Mouse (Mus musculus) intestine, embryonic 14.5 days (tissue): ENCODE results near the gene Gm20696. TPM values are rescaled to one million over a fixed set of nuclear protein-coding genes. Genes with fewer than 3 reads are reported as not detected.

Experiments used
- ATAC-seq: fragments of 200-750 bp; cut with Nextera tagmentation; replicated peaks from 2 replicates; pipeline ENCODE4 v1.8.0; 2017; ENCODE audit warnings: low read depth, moderate number of reproducible peaks, moderate TSS enrichment, moderate library complexity; ENCODE audit not compliant: low FRiP score, low TSS enrichment
- DNase-seq: peaks from one replicate; pipeline ENCODE4 v3.0.0-alpha.2; 2018; ENCODE audit warnings: low spot score
- H3K27ac ChIP-seq: fragments of 300-500 bp; sonication (generic); 2 replicates; pipeline ENCODE4 v1.5.1; 2014; ENCODE audit warnings: low read depth, mild to moderate bottlenecking, control low read depth
- H3K27me3 ChIP-seq: fragments of 300-500 bp; sonication (generic); replicated peaks from 2 replicates; pipeline ENCODE4 v1.6.1; 2014; ENCODE audit warnings: low read length, control low read depth; ENCODE audit not compliant: control insufficient read depth, insufficient read depth
- H3K36me3 ChIP-seq: fragments of 300-500 bp; sonication (generic); 2 replicates; pipeline ENCODE4 v1.6.1; 2014; ENCODE audit warnings: low read length, control low read depth; ENCODE audit not compliant: control insufficient read depth, insufficient read depth
- H3K4me1 ChIP-seq: fragments of 300-500 bp; sonication (generic); replicated peaks from 2 replicates; pipeline ENCODE4 v1.6.1; 2014; ENCODE audit warnings: low read length, control low read depth, mixed read lengths; ENCODE audit not compliant: control insufficient read depth, insufficient read depth
- H3K4me2 ChIP-seq: fragments of 300-500 bp; sonication (generic); 2 replicates; pipeline ENCODE4 v1.6.1; 2014; ENCODE audit warnings: low read length
- H3K4me3 ChIP-seq: fragments of 300-500 bp; sonication (generic); 2 replicates; pipeline ENCODE4 v1.5.1; 2014; ENCODE audit warnings: low read depth, low read length, control low read depth, mixed read lengths
- H3K9ac ChIP-seq: fragments of 300-500 bp; sonication (generic); 2 replicates; pipeline ENCODE4 v1.6.1; 2014; ENCODE audit warnings: mild to moderate bottlenecking, low read length
- H3K9me3 ChIP-seq: fragments of 300-500 bp; sonication (generic); 2 replicates; pipeline ENCODE4 v1.6.1; 2016; ENCODE audit warnings: low read length, control low read depth; ENCODE audit not compliant: control insufficient read depth
- WGBS: fragments of 180-500 bp; shearing (Covaris S2); extraction: QIAGEN DNeasy Blood & Tissue Kit; methylation state at CpG from one replicate; pipeline ENCODE4 v1.1.7; 2014; 5-methylcytosine and 5-hydroxymethylcytosine counted together
- polyA plus RNA-seq: library from polyadenylated mRNA; unstranded; fragments of >200 nt; fragmentation: Nextera tagmentation; extraction: Ambion mirVana; gene quantifications from 2 replicates; pipeline ENCODE4 v1.2.1, GENCODE M21; 2014

Gene Gm20696
- polyA plus RNA-seq, 1 experiment from 2014 or later = 6.9 TPM

GRCm38 (mm10) chr6:99463906-99464305 is 202.7 kb downstream of the Gm20696 start:
- DNase-seq (no peak), ATAC-seq (no peak)
- Histone ChIP-seq H3K9me3 (no peaks in the 10 kb centered on the region), H3K36me3 (peaks cover 3% of the 10 kb centered on the region), H3K4me1 (no peaks in the 10 kb centered on the region), H3K4me2 (no peak overlapping the region), H3K27me3 (no peaks in the 10 kb centered on the region), H3K27ac (no peak overlapping the region), H3K4me3 (no peak overlapping the region), H3K9ac (no peak overlapping the region)
- 92% methylated on average over 7 of the region's 7 CpGs for WGBS

- no peak overlapping the region for H3K4me3 ChIP-seq
- no peaks in the 10 kb centered on the region for H3K4me1 ChIP-seq
- H3K27me3 ChIP-seq = no peaks in the 10 kb centered on the region
- H3K4me2 ChIP-seq = no peak overlapping the region
- 94% methylated on average over 4 of the region's 4 CpGs for WGBS
- ATAC-seq (no peak), DNase-seq (no peak)
- H3K9me3 ChIP-seq = no peaks in the 10 kb centered on the region
- no peak overlapping the region for H3K27ac ChIP-seq
- H3K9ac ChIP-seq = no peak overlapping the region
- H3K36me3 ChIP-seq = peaks cover 11% of the 10 kb centered on the region
Measured at GRCm38 (mm10) chr6:99458775-99459174, 207.8 kb downstream of the Gm20696 start.

- 91% methylated on average over 7 of the region's 7 CpGs for WGBS
- Histone ChIP-seq H3K4me3 (no peak overlapping the region), H3K9me3 (no peaks in the 10 kb centered on the region), H3K9ac (no peak overlapping the region), H3K36me3 (0 out of 2 replicates have a peak, but pooled peaks cover 8% of the 10 kb centered on the region), H3K4me2 (no peak overlapping the region), H3K4me1 (peaks cover 10% of the 10 kb centered on the region), H3K27me3 (no peaks in the 10 kb centered on the region), H3K27ac (no peak overlapping the region)
- DNase-seq = no peak
- ATAC-seq = no peak
Measured at GRCm38 (mm10) chr6:99453763-99454520, 212.7 kb downstream of the Gm20696 start.

- DNase-seq (no peak), ATAC-seq (no peak)
- WGBS = 66% methylated on average over 2 of the region's 2 CpGs
- no peak overlapping the region for H3K4me2 ChIP-seq
- H3K36me3 ChIP-seq = 0 out of 2 replicates have a peak, but pooled peaks cover 8% of the 10 kb centered on the region
- H3K27me3 ChIP-seq = no peaks in the 10 kb centered on the region
- no peaks in the 10 kb centered on the region for H3K9me3 ChIP-seq
- no peak overlapping the region for H3K27ac ChIP-seq
- H3K4me3 ChIP-seq = no peak overlapping the region
- peaks cover 10% of the 10 kb centered on the region for H3K4me1 ChIP-seq
- H3K9ac ChIP-seq = no peak overlapping the region
Measured at GRCm38 (mm10) chr6:99452638-99453185, 213.9 kb downstream of the Gm20696 start.

- H3K36me3 ChIP-seq = 0 out of 2 replicates have a peak, but pooled peaks cover 8% of the 10 kb centered on the region
- H3K27ac ChIP-seq = no peak overlapping the region
- 33% methylated on average over 11 of the region's 11 CpGs for WGBS
- no peaks in the 10 kb centered on the region for H3K27me3 ChIP-seq
- no peaks in the 10 kb centered on the region for H3K9me3 ChIP-seq
- no peak overlapping the region for H3K4me3 ChIP-seq
- H3K9ac ChIP-seq = no peak overlapping the region
- peaks cover 10% of the 10 kb centered on the region for H3K4me1 ChIP-seq
- DNase-seq = no peak
- no peak overlapping the region for H3K4me2 ChIP-seq
- no peak for ATAC-seq
Measured at GRCm38 (mm10) chr6:99451479-99451878, 215.1 kb downstream of the Gm20696 start.

GRCm38 (mm10) chr6:99447447-99447846 is 219.2 kb downstream of the Gm20696 start:
- Histone ChIP-seq H3K9me3 (no peaks in the 10 kb centered on the region), H3K4me1 (peaks cover 10% of the 10 kb centered on the region), H3K4me3 (no peak overlapping the region), H3K27ac (no peak overlapping the region), H3K9ac (no peak overlapping the region), H3K36me3 (no peaks in the 10 kb centered on the region), H3K4me2 (no peak overlapping the region), H3K27me3 (no peaks in the 10 kb centered on the region)
- WGBS = 85% methylated on average over 4 of the region's 4 CpGs
- DNase-seq = no peak
- no peak for ATAC-seq

GRCm38 (mm10) chr6:99446801-99447415 is 219.7 kb downstream of the Gm20696 start:
- Histone ChIP-seq H3K4me1 (peaks cover 8% of the 10 kb centered on the region), H3K27ac (no peak overlapping the region), H3K9me3 (no peaks in the 10 kb centered on the region), H3K9ac (no peak overlapping the region), H3K27me3 (no peaks in the 10 kb centered on the region), H3K4me3 (no peak overlapping the region), H3K36me3 (no peaks in the 10 kb centered on the region), H3K4me2 (no peak overlapping the region)
- 89% methylated on average over 12 of the region's 12 CpGs for WGBS
- ATAC-seq (no peak), DNase-seq (no peak)

- Histone ChIP-seq H3K27me3 (no peaks in the 10 kb centered on the region), H3K27ac (no peak overlapping the region), H3K9ac (no peak overlapping the region), H3K4me2 (no peak overlapping the region), H3K4me3 (no peak overlapping the region), H3K9me3 (no peaks in the 10 kb centered on the region), H3K4me1 (peaks cover 1% of the 10 kb centered on the region; the same call in 1 of the 2 replicates), H3K36me3 (no peaks in the 10 kb centered on the region)
- DNase-seq (no peak), ATAC-seq (no peak)
- WGBS = 72% methylated on average over 5 of the region's 5 CpGs
Measured at GRCm38 (mm10) chr6:99443460-99443859, 223.1 kb downstream of the Gm20696 start.
